Mouse (Mus musculus) skeletal muscle tissue, adult 2 months (tissue): Measurements from ENCODE around the gene Fhl4.

Experiments used
- DNase-seq: peaks from one replicate; pipeline ENCODE4 v3.0.0-alpha.2; 2012; ENCODE audit warnings: low read depth, low spot score

Fhl4 gene

DNA sequence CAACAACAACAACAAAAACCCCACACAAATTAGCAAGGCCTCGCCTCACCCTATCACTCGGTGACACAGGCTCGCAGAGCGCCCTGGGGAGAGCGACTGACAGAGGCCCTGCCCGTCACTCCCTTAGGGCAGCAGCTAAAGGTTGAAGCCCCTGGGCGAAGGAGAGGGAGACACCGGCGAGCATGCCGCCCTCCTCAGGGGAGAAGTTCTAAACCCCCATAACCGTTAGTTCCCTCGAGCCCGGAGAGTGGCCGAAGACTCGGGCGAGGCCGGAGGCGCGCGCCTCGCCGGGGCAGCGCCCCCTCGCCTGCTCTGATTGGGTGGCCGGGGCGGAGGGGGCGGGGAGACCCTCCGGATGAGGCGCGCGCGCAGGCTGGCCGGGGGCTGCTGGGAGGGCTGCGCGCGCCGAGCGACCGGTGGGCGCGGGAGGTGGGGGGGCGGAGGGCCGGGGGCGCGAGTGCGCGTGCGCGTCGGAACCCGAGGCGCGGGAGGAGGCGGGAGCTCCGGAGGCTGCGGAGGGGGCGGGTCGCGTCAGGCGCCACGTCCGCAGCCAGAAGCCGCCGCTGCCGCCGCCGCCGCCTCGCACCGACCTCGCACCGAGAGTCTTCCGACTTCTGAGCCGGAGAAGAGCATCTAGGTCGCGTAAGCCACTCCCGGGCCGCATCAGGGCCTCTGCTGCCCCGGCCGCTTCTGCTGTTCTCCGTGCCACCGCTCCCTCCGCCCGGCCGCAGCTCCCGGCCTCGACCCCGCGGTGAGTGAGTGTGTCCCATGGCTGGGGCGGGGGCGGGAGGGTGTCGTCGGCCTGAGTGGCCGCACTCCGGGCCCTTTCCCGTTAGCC, at the start of gene Fhl4, which contains the start of gene Tmem263:
Fhl4 (minus strand) TSS at position 249 of the 838 bp plus-strand sequence.
Tmem263 (plus strand) TSS at position 381 of the 838 bp plus-strand sequence.
- DNase-seq = peak; percentile 84

- no peak for DNase-seq
These were observed 46.9 kb upstream of the Fhl4 start for GRCm38 (mm10) chr10:85149226-85149625.

GRCm38 (mm10) chr10:85146282-85146681, 44.0 kb upstream of the Fhl4 start:
- DNase-seq = no peak

GRCm38 (mm10) chr10:85141465-85141864, 39.2 kb upstream of the Fhl4 start:
- DNase-seq = no peak

DNA sequence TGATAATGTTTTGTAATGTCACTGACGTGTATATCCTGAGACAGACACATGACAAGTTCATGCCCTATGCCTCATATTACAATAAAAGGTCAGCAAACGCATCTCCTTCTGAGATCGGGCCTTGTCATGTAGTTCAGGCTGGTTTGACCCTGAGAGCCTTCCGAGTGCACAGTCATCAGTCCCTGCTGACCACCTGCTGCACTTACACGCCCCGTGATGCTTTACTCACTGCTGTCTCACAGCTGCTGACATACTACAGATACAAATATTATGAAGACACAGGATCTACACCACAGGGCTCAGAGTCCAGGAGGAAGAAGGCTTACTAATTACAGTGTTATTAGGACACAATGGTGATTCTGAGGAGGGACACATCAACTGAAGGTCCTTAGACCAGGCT, 34.3 kb upstream of the Fhl4 start:
- no peak for DNase-seq

- no peak for DNase-seq
These were observed 26.2 kb upstream of the Fhl4 start for GRCm38 (mm10) chr10:85128453-85128852.

DNA sequence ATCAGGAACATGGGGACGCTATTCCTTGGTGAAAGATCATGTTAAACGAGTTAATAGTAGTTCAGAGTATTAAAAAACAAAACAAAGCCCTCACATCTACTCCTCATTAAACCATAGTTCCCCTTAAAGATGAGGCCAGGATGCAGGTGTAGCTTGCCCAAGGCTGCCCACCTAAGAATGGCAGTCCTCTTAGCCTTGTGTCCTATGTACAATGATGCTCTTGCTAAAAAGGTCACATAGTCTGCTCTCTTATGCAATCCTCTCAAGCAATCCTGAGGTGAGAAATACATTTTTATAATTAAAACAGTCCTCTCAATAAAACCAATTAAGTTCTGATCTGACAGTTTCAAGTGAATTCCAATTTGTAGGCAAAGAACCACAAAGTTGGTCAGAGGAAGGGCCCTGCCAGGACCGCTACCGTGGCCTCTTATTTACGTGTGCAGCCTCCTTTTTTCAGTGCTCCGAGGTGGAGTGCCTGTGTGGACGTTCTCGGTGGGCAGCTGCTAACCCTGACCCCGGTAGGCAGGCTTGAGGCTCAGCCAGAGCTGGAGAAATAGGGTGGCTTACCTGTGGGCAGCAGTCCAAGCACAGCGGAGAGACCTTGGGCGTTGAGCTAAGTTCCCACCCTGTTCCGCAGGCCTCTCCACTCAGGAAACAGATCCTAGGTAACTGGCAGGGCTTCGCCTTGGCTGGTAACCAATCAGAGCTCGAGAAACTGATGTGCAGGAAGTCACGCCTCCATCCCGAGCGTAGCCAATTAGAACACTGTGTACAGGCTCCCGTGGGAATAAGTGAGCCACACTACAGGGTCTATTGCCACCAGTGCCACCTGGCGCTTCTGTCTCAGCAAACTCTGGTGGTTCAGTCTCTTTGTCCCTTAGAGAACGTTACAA, 25.3 kb upstream of the Fhl4 start, which contains the start of gene Mterf2:
Mterf2 (minus strand) TSS at position 633 of the 893 bp plus-strand sequence.
- DNase-seq = peak; percentile 98

DNA sequence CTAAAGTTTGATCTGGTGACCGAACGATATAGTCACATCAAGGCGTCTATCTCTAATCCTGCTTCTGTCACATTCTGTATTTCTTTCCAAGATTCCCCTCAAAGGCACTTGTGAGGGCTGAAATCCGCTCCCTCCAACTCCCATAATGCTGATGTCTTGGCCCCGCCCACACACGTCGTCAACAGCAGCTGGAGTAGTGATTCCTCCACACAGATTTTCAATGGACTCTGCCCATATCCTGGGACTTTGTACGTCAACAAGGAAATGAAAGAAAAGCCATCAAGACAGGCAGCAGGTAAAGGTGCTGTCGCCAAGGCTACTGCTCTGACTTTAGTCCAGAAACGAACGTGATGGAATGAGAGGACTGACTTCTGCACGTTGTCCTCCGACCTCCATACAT, 22.9 kb upstream of the Fhl4 start:
- no peak for DNase-seq

DNA sequence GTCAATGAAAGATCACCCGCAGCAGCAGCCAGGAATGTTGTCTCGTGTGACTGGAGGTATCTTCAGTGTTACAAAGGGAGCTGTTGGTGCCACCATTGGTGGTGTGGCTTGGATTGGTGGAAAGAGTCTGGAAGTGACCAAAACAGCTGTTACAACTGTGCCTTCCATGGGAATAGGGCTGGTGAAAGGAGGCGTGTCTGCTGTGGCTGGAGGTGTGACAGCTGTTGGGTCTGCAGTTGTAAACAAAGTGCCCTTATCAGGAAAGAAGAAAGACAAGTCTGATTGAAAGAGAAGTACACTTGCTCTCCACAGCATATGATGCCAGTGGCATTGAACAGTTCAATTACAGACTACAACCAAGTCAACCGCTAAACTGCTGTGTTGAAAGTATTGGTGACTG, 12.1 kb upstream of the Fhl4 start:
- no peak for DNase-seq

GRCm38 (mm10) chr10:85103085-85103885, 990 bp upstream of the Fhl4 start:
- peak; percentile 12 for DNase-seq

- no peak for DNase-seq
These were observed 454 bp downstream of the Fhl4 start for GRCm38 (mm10) chr10:85101841-85102240.

DNA sequence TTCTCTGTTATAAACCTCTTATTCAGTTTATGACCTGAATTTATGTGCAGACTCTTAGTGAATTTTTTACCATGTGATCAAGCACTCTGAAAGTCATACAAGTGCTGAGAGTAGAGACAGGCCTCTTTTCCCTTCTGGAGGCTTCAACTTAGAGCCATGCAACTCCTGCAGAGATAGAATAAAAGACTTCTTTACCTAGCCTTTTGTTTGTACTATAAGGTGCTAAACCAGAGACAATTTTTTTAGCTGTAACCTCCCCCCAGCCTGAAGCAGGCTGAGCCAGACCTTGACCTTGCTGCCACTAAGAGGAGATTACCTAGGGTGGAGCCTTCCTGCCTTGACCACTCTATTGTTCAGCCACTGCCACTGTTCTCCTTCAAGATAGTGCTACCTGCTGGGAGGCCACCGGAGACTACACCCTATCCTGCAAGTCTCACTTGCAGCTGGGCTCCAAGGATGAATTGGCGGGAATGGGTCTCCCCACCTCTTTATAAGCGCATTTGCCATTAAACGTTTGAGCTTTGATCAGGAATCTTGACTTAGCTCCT, 30.6 kb downstream of the Fhl4 start:
- no peak for DNase-seq

GRCm38 (mm10) chr10:85054876-85055275, 47.4 kb downstream of the Fhl4 start:
- no peak for DNase-seq

DNA sequence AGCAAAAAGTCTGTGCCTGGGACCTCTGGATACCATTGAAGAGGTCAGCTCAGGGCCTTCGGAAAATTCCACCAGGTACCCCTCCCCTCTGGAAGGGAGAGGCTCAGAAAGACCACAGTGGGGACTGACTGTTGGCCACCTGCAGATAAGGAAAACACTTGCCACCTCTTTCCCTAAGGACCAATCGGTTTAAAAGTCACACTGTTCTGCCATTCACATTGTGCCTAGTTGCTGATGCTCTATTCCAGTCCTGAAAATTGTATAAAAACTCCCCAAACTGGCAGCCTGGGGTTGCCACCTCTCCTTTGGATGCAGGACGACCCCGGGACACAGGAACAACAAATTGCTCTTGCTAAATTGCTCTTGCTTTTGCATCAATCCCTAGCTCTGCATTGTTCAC, 49.8 kb downstream of the Fhl4 start:
- no peak for DNase-seq

DNA sequence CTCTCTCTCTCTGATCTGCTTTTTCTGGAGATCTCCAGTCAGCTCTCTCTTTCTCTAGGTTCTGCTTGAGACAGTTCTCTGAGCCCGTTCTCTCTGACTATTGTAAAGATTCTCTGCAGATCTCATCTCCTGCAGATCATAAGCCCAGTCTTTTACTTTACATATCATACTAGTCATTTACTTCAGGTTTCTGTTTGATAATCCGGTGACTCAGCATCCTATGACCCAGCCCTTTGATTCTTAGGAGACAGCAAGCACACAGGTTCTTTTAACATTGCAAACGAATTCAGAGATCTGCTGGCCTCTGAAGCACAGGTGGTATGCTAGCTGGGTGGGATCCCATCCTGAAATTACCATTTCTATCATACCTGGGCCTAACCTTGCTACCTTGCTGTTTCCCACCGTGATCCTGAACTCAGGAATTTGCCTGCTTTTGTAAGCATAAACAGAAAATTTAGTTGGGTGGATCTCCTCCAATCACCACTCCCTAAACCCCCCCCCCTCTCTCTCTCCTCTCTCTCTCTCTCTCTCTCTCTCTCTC, 51.6 kb downstream of the Fhl4 start:
- no peak for DNase-seq

DNA sequence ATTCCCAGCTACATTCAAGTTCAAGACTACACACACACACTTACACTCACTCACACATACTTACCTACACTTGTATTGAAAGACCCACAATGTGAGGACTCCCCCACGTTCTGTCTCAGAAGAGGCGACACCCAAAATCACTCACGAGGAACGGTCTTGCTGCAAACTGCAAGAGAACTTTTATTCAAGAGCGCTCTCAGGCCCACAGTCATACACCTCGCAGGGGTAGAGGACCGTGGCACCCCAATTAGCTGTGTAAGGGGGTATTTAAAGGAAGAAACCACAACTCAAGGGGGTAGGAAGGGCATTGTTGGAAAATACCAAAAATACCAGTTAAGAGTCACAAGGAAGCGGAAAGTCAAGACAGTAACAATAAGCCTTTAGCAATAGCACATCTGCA, 54.3 kb downstream of the Fhl4 start:
- DNase-seq = no peak

DNA sequence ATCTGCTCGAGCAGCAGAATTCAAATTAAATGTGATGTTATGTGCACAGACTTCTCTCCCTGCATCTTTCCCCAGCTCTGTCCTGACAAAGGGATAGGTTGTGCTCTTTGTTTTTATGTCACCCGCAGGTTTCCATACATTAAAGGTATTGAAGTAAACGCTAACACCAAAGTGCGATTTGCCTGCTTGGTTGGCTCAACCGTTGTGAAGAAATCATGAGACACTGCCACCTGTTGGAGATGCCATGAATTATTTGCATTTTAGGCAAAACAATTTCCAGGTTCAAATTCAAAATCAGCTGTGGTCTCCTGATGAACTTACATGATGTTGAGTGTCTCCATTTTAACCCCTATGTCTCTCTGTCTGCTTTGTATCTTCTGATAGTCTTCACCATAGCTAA, 55.7 kb downstream of the Fhl4 start:
- no peak for DNase-seq
